Mouse (Mus musculus) liver, embryonic 14.5 days (tissue): ENCODE results near the gene Eef1akmt2.

Source experiments
- CTCF ChIP-seq: IDR thresholded peaks from 2 replicates; pipeline ENCODE4 v1.5.1; 2016; ENCODE audit warnings: antibody characterized with exemption, low read depth, control low read depth
- EP300 ChIP-seq: IDR thresholded peaks from 2 replicates; pipeline ENCODE4 v1.6.1; 2016; ENCODE audit warnings: antibody characterized with exemption, low read depth

DNA sequence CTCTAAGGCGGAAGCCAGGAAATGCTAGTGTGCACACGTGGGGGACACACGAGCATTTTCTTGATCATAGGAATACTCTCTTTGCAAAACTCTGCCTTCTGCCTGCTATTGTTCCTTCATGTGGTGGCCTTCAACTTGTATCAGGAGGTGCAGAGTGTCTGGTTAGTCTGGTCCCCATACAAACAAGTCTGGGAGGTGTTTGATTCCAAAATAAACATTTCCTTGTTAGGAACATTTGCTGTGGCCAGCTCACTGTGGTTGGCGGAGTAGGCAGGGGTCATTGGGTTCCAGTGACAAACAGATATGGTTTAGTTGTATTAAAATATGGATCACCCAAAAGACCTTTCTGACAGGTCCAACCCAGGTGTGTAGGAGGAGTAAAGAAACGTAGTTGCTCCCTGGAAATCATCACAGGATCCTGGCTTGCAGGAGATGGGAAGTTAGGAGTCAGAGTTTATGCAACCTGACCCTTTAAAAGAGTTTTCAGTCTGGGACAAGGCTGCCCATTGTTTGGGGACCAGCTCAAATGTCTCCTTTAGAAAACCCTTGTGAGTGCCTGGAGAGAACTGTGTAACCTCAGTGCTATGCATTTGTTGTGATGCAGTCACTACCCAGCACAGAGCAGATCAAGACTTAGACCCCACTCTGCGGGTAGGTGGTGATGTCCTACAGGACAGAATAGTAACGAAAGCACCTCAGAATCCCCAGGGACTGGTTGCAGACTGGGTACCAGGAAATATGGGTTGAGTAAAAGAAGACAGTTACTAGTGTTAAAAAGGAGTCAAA, 34.7 kb upstream of the Eef1akmt2 start:
- TF ChIP-seq CTCF (no peak), EP300 (no peak)
